Mouse (Mus musculus): ENCODE data around the gene Arl14. TPM values are rescaled to one million over a fixed set of nuclear protein-coding genes. Genes with fewer than 3 reads are reported as not detected.

The Arl14 gene
- not detected in 2 replicates for polyA plus RNA-seq (2021; fragmentation: Nextera tagmentation)
- long read RNA-seq, experiment 1, result 0 reads
- long read RNA-seq, experiment 2, result 0 reads

DNA sequence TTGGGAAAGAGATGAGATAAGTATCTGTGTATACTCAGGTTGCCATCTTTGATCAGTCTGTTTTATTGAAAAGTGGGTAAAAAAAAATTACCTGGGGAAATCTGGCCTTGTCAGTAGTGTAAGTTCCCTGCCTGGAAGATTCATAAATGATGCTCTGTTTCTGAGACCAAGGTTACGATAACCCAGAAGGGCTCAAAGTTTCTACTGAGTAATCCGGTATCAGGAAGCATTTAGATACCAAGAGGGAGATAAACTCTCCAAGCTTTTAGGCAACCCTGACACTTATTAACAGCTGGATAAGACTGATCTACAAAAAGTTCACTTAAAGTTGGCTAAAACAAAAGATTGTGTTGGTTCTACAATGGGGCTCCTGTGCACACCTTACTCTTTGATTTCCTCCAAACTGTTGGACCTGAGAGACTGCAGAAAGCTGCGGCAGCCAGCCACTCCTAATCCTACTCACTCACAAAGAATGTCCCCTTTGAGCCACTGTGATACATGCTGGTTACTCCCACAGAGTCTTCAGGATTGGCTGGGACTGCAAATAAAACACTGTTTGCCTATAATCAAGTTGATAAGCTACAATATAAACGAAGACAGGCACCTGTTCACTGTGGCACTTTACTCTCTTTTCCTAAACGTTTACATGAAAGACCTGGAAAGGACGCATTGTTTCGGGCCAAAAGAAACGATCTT lies at the start of gene Arl14:
Arl14 (plus strand) TSS at position 614 of the 696 bp plus-strand sequence.

Other genes starting within 250 kb of the Arl14 start
- gene Ift80, start 217.8 kb upstream of the Arl14 start, polyA plus RNA-seq (2021; fragmentation: Nextera tagmentation), result 5.4 and 6.1 TPM in 2 replicates
- gene Smc4, start 217.7 kb upstream of the Arl14 start, polyA plus RNA-seq (2021; fragmentation: Nextera tagmentation), result 4.3 and 4.4 TPM in 2 replicates
- 6.8 and 8.8 TPM in 2 replicates for gene Trim59, start 177.7 kb upstream of the Arl14 start, polyA plus RNA-seq (2021; fragmentation: Nextera tagmentation)
- 9.9 and 25.0 TPM in 2 replicates for gene Kpna4, start 95.3 kb upstream of the Arl14 start, polyA plus RNA-seq (2021; fragmentation: Nextera tagmentation)
- gene Ppm1l, start 94.4 kb downstream of the Arl14 start, polyA plus RNA-seq (2021; fragmentation: Nextera tagmentation), result 15.3 and 23.0 TPM in 2 replicates